Mouse (Mus musculus): Measurements from ENCODE around the gene Kcnn1.
A peak's percentile ranks its signal among the peaks of the same experiment; 100 is the strongest.
"Not testable (repeated sequence)": the region's sequence is repeated elsewhere in the genome, so short reads cannot be mapped to it uniquely, and the experiment has no call there.

The Kcnn1 gene

DNA sequence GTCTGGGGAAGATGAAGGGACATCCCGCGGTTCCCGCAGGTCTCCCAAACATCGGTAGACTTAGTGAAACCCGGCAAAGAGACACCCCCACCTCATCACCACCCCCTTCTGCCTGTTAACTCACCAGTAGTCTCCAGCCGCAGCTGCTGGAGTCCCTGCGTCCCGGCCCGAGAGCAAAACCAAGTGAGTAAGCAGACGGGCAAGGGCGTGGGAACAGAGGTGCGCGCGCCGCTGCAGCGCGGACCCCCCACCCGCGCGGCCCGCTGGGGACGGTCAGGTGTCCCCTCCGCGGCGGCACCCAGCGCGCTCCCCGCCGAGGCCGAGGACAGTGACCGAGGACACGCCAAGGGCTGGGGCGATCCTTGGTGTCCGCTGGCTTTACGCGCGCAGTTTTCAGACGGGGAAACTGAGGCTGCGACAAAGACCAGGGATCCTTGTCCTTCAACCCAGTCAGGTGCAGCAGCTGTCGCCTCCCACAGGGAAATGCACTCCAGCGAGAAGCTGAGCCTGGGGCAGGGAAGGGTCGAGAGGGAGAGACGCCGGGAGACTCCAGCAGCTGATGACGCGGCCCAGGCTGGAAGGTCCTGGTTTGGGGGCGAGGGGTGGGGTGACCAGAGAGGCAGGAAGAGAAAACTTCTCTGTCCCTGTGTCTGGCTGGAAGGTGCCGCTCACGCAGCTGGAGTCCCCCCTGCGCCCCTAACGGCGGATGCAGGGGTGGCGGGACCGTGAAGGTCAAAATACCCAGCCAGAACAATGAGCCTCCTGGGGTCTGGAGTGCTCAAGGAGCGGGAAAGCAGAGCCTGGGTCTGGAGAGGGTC is at the start of gene Kcnn1:
Gene Kcnn1 (minus strand): TSS at position 435 of the 818 bp plus-strand sequence.
- DNase-seq (ENCODE audit: low spot score in 2 of 2), result no peak

DNA sequence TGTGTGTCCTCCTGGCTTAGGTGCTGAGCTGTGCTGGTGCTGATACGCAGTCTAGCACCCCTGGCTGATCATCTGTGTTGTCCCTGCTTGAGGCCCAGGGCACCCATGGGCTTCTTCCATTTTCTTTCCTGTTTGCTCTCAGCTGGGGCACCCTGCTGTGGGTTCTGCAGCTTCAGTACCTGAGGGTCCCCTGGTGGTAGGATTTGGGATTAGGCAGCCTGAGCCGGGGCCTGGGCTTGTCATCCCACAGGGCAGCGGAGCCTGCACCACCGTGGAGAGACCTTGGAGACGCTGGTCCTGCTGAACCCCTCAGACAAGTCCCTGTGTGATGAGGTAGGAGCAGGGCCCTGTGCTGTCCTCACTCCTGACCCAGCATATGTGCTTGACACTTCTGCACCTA is 48.5 kb upstream of the Kcnn1 start:
- DNase-seq (ENCODE audit: low spot score in 2 of 2), result no peak

GRCm38 (mm10) chr8:70907518-70907917 is 44.5 kb upstream of the Kcnn1 start:
- DNase-seq (ENCODE audit: low spot score in 2 of 2), result no peak

DNA sequence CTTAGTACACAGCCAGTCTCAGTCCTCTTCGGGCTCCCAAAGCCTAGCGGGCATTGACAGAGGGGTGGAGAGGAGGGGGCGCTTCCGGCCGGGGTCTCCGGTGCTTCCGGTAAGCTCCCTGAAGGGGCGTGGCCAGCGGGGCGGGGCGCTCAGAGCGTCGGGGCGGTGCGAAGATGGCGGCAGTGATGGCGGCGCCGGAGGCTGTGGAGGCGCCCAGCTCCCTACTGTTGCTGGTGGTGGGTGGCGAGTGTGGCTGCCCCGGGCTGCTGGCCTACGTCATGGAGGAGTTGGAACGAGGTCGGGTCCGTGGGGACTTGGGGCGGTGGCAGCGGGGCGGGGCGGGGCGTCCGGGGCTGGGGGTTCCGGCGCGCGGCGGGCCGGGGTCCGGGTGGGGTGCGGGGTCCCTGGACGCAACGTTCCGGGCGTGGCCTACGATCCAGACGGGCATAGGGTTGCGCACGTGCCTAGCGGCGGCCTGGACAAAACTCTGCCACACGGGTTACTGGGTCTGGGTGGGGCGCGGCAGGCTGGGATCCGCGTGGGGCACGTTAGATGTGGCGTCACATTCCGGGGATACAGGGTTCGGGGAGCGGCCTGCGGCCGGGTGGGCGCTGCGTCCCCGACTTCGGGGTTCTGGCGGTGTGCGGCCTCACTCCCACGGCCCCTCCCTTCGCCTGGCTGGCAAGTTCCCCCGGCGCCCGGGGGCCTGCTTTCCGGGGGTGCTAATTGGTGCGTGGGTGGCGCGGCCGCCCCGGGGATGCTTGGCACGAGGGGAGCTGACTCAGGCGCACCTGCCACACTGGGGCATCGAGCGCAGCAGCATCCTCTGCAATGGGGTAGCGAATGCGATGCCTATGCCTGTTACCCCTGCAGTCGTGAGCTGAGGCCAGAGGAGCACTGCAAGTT is 43.0 kb upstream of the Kcnn1 start, which contains the start of gene Map1s:
Gene Map1s (plus strand): TSS at position 102 of the 906 bp plus-strand sequence.
- DNase-seq (ENCODE audit: low spot score in 2 of 2), result peak; percentile 57 to 72

- DNase-seq (ENCODE audit: low spot score in 2 of 2), result no peak
Measured at GRCm38 (mm10) chr8:70905463-70905830, 42.4 kb upstream of the Kcnn1 start.

GRCm38 (mm10) chr8:70904532-70904931 is 41.5 kb upstream of the Kcnn1 start:
- no peak for DNase-seq (ENCODE audit: low spot score in 2 of 2)

GRCm38 (mm10) chr8:70903582-70903981 is 40.5 kb upstream of the Kcnn1 start:
- DNase-seq (ENCODE audit: low spot score in 2 of 2), result no peak

GRCm38 (mm10) chr8:70903112-70903511 is 40.1 kb upstream of the Kcnn1 start:
- no peak for DNase-seq (ENCODE audit: low spot score in 2 of 2)

DNA sequence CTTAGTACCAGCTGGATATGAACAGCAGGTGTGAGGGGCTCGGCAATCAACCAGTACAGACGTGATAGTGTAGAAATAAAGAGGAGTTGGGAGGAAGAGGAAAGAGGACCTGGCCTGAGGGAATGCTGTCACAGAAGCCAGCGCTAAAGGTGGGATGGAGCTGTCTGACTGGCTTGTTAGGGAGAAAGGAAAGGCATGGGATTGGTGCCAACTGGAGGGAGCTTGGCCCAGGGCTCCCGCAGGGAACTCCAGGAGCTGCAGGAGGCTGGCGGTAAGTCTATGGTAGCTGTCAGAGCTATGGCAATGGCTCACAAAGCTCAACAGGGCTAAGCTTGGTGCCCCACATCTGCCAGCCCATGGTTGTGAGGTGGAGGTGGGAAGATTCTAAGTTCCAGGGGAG is 39.2 kb upstream of the Kcnn1 start:
- no peak for DNase-seq (ENCODE audit: low spot score in 2 of 2)

GRCm38 (mm10) chr8:70900872-70901387 is 37.9 kb upstream of the Kcnn1 start:
- no peak for DNase-seq (ENCODE audit: low spot score in 2 of 2)

DNA sequence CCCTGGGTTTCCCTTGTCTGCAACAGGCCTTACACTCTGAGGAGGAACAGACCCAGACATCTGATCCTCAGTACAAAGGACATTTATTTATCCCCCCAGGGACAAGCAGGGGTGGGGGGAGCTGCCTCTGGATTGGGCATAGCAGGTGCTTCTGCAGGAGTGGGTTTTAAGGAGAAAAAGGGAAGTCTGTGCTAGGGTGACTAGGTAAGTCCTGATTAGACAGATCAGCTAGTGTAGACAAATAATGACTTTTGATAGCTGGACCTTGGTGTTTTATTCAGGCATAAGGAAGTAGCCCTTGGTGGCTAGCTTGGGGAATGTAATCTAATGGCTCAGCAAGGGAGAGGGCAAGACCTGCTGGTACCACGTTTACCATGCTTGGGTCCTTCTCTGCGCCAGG is 36.2 kb upstream of the Kcnn1 start:
- DNase-seq (ENCODE audit: low spot score in 2 of 2), result no peak

DNA sequence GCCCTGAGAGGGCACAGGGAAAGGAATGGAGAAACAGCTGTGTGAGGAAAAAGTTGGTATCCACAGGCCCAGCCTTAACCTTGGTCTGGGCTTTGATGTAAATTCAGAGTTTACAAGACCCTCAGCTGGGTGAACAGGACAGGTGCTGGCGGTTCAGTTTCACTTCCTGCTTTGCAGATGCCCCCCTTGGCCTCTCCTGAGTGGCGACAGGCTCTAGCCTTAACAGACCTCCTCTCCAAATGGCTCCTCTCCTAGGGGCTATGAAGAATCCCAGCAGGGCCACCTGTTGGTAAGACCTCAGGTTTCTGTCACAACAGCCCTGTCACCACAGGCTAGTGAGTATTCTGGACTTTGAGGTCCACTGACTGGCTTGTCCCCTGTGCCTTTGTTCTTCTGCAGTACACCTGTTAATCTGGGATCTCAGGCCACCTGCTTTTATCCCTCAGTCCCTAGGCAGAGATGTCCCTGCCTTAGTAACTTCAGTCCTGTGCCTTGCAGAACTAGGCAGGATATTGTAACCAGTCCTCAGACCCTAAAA is 35.7 kb upstream of the Kcnn1 start:
- no peak for DNase-seq (ENCODE audit: low spot score in 2 of 2)

- peak; percentile 81 to 90 for DNase-seq (ENCODE audit: low spot score in 2 of 2)
Measured at GRCm38 (mm10) chr8:70897681-70898413, 34.8 kb upstream of the Kcnn1 start.

DNA sequence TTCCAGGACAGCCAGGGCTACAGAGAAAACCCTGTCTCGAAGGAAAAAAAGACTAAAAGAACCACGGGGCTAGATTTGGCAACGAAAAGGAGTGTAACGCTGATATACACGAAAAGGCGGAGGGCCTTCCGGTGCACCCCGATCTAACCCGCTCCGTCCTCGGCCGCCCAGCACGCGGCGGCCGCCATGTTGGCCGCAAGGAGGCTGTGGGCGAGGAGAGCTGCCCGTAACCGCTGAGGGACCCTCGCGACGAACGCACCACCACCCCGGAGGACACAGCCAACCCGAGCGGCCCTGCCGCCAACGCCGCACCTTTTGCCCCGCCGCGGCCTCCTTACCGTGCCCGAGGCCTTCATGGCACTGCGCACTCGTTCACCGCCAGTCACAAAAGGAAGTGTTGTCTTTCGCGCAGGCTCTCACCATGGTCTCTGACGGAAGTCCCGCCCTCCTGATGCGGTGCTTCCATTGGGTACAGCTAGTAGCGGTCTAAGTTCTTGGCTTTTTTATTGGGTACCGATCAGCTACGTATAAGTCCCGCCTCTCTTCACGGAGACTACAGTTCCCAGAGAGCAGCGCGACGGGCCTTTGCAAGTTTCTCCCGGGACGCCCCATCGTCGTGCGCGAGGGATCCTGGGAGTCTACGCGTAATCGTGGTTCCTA is 34.1 kb upstream of the Kcnn1 start, which contains the start of gene Rpl18a:
Gene Rpl18a (minus strand): TSS at position 392 of the 660 bp plus-strand sequence.
- peak; percentile 83 to 90 for DNase-seq (ENCODE audit: low spot score in 2 of 2)

DNA sequence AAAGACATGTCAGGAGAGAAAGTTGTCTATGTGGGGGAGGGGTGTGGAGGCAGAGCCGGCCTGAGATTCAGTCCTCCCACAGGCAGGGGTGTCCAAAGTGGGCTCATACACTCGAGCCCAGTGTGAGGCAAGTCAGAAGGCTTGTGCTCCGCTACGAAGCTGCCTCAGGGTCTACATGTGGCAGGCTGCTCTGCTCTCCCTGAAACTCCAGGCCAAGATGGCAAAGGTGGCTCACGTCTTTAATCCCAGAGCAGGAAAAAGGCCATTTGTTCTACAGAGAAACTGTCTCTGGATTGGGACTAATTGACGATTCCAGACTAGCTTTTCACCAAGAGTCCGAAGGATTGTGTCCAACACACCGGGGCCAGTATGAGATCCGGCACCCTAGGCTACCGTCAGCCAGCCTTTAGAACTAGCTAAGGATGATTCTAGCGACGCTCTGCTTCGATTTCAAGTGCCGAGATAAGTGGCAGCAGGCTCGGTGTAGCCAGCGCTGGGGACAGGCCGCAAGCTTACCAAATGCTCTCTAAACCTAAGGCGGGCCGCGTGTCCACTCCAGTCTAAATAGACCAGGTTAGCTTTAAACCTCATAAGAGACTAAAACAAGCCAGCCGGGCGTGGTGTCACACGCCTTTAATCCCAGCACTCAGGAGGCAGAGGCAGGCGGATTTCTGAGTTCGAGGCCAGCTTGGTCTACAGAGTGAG is 33.4 kb upstream of the Kcnn1 start:
- no peak for DNase-seq (ENCODE audit: low spot score in 2 of 2)

DNA sequence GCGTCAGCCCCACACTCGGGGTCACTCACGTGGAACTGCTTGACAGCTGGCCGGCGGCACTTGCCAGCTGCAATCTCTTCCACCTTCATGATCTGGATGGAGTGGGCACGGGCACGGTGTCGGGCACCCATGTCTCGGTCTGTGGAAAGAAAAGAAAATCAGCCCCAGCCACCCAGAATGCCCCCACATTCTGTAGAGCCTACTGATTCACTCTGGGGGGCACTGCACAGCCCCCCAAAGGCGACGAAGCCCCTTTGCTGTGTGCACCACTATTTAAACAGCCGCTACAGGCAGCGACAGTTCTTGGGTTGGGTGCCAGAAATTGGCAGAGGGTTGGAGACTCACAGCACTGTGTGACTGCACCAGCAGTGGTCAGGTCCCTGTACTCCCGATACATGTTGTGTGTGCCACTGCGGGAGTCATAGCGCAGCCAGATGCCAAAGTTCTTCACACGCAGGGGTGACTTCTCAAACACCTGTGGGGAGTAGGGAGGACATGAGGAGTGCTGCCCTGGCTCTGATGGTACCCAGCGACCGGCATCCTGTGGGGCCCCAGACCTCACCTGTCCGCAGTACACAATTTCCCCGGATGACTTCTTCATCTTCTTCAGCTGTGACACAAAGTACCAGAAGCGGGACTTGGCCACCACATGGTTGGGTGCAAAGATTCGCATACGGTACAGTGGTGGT is 32.7 kb upstream of the Kcnn1 start:
- not testable (repeated sequence) for DNase-seq (ENCODE audit: low spot score in 2 of 2)

DNA sequence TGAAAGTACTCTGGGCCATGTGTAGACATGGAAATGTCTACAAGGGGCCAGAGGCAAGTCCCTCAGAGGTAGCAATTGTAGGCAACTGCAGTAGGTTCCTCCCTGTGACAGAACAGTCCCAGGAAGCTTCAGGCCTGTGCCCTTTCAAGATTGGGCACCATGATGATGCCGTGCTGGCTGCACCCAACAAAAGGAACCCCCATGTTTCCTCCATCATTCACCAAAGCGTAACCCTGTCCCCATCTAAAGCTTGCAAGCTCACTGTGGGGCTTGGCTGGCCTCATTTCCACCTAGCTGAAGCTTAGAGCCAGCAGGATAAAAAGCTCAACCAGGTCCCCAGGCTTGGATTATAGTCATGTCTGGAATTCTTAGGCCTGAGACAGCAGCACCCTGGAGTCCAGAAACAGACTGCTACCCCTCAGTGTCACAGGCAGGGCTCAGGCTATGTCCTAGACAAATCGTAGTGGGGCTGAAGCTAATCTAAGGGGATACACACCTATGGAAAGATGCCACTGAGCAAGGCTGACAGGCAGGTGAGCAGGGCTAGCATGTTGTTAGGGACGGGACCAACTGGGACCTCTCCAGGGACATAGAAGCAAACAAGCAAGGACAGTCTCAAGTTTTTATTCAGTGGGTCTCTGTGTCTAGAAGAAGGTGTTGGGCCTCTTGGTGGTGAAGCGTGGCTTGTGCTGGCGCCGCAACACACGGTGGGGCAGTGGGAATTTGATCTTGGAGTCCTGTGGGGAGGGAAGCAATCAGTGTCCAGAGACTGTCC is 31.9 kb upstream of the Kcnn1 start:
- no peak for DNase-seq (ENCODE audit: low spot score in 2 of 2)

DNA sequence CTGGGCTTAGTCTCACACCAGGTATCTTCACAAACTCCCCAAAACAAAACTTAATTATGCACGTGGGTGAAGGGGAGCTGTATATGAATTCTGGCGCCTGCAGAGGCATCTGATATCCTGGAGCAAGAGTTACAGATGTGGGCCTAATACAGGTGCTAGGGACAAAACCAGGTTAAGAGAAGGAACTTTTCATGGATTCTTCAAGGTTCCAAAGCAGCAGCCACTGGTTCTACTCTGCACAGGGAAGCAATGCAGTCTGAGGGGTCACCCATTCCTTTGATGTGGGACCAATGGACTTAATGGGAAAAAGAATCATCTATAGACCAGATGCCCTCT is 31.3 kb upstream of the Kcnn1 start:
- DNase-seq (ENCODE audit: low spot score in 2 of 2), result no peak
